Mouse (Mus musculus) hindbrain, embryonic 11.5 days (tissue): ENCODE measurements at regions not wholly inside any gene's neighbourhood (a gene's known extent, or its start where the extent isn't known, plus 50 kb on each side); places are given as distances from the start of the nearest gene placed in this dataset.

Experiments
- ATAC-seq: fragments of 200-750 bp; cut with Nextera tagmentation; 2 replicates; pipeline ENCODE4 v1.8.0; 2017; ENCODE audit warnings: mild to moderate bottlenecking, moderate TSS enrichment, moderate library complexity; ENCODE audit not compliant: low FRiP score
- DNase-seq: peaks from one replicate; pipeline ENCODE4 v3.0.0-alpha.2; 2015; ENCODE audit warnings: low spot score
- H3K27ac ChIP-seq: fragments of 300-500 bp; sonication (generic); 2 replicates; pipeline ENCODE4 v1.5.1; 2014; ENCODE audit warnings: mild to moderate bottlenecking, low read depth, low read length
- H3K27me3 ChIP-seq: fragments of 300-500 bp; sonication (generic); 2 replicates; pipeline ENCODE4 v1.6.1; 2014; ENCODE audit warnings: mild to moderate bottlenecking, low read length, moderate library complexity, mixed read lengths; ENCODE audit not compliant: control insufficient read depth, insufficient read depth
- H3K36me3 ChIP-seq: fragments of 300-500 bp; sonication (generic); 2 replicates; pipeline ENCODE4 v1.6.1; 2014; ENCODE audit warnings: mild to moderate bottlenecking, low read length, moderate library complexity, mixed read lengths; ENCODE audit not compliant: control insufficient read depth, insufficient read depth
- H3K4me1 ChIP-seq: fragments of 300-500 bp; sonication (generic); replicated peaks from 2 replicates; pipeline ENCODE4 v1.6.1; 2014; ENCODE audit warnings: low read length, mixed read lengths; ENCODE audit not compliant: control insufficient read depth, insufficient read depth
- H3K4me2 ChIP-seq: fragments of 300-500 bp; sonication (generic); replicated peaks from 2 replicates; pipeline ENCODE4 v1.6.1; 2014; ENCODE audit warnings: mild to moderate bottlenecking, low read depth, low read length
- H3K4me3 ChIP-seq: fragments of 300-500 bp; sonication (generic); 2 replicates; pipeline ENCODE4 v1.5.1; 2014; ENCODE audit warnings: low read depth, low read length
- H3K9ac ChIP-seq: fragments of 300-500 bp; sonication (generic); 2 replicates; pipeline ENCODE4 v1.6.1; 2014; ENCODE audit warnings: low read depth, low read length
- H3K9me3 ChIP-seq: fragments of 300-500 bp; sonication (generic); 2 replicates; pipeline ENCODE4 v1.6.1; 2016; ENCODE audit warnings: low read length; ENCODE audit not compliant: control insufficient read depth
- WGBS: fragments of 180-500 bp; shearing (Covaris S2); extraction: QIAGEN DNeasy Blood & Tissue Kit; methylation state at CpG from one replicate; pipeline ENCODE4 v1.1.7; 2014; 5-methylcytosine and 5-hydroxymethylcytosine counted together

- 13% methylated on average over 9 of the region's 9 CpGs for WGBS
- ATAC-seq (peak; percentile 87), DNase-seq (peak; percentile 79)
- Histone ChIP-seq H3K36me3 (no peaks in the 10 kb centered on the region), H3K27me3 (peaks cover 6% of the 10 kb centered on the region), H3K9ac (no peak overlapping the region), H3K4me2 (no peak overlapping the region), H3K4me3 (no peak overlapping the region), H3K4me1 (0 out of 2 replicates have a peak, but pooled peaks cover 5% of the 10 kb centered on the region), H3K27ac (peak overlapping the region; percentile 51), H3K9me3 (no peaks in the 10 kb centered on the region)
Measured at GRCm38 (mm10) chr19:42673133-42673532, 60.5 kb upstream of the Loxl4 start.

- H3K4me2 ChIP-seq: no peak overlapping the region
- DNase-seq (no peak), ATAC-seq (no peak)
- no peak overlapping the region for H3K9ac ChIP-seq
- H3K27me3 ChIP-seq: peaks cover 6% of the 10 kb centered on the region
- no peaks in the 10 kb centered on the region for H3K36me3 ChIP-seq
- 0 out of 2 replicates have a peak, but pooled peaks cover 5% of the 10 kb centered on the region for H3K4me1 ChIP-seq
- H3K9me3 ChIP-seq: no peaks in the 10 kb centered on the region
- no peak overlapping the region for H3K27ac ChIP-seq
- WGBS: 77% methylated on average over 6 of the region's 6 CpGs
- no peak overlapping the region for H3K4me3 ChIP-seq
Measured at GRCm38 (mm10) chr19:42669886-42670285, 57.3 kb upstream of the Loxl4 start.

GRCm38 (mm10) chr19:42668385-42669098, 55.9 kb upstream of the Loxl4 start:
- peaks cover 6% of the 10 kb centered on the region for H3K27me3 ChIP-seq
- no peaks in the 10 kb centered on the region for H3K9me3 ChIP-seq
- no peak overlapping the region for H3K9ac ChIP-seq
- H3K4me1 ChIP-seq: 0 out of 2 replicates have a peak, but pooled peaks cover 3% of the 10 kb centered on the region
- no peaks in the 10 kb centered on the region for H3K36me3 ChIP-seq
- 71% methylated on average over 14 of the region's 14 CpGs for WGBS
- no peak overlapping the region for H3K4me3 ChIP-seq
- DNase-seq (no peak), ATAC-seq (no peak)
- no peak overlapping the region for H3K4me2 ChIP-seq
- no peak overlapping the region for H3K27ac ChIP-seq

DNA sequence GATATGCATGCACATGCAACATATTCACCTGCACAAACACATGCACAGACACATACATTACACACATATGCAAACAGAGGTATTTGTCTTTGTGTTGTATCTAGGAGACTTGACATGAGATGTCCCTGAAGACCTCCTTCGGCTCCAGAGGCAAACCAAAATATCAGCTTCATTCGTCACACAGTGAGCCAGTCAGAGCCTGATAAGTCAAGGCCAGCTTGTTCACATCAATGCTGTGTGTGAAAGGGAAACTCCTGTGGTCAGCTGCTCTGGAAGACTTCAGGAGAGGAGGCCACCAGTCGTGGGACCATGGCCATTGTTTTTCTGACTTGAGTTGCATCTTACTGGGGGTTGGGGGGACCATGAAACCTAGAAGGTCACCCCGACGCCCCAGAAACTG, 54.3 kb upstream of the Loxl4 start:
- H3K9me3 ChIP-seq: no peaks in the 10 kb centered on the region
- H3K27ac ChIP-seq: no peak overlapping the region
- H3K4me2 ChIP-seq: no peak overlapping the region
- H3K27me3 ChIP-seq: peaks cover 3% of the 10 kb centered on the region
- no peaks in the 10 kb centered on the region for H3K36me3 ChIP-seq
- H3K9ac ChIP-seq: no peak overlapping the region
- WGBS: 77% methylated on average over 5 of the region's 5 CpGs
- no peak overlapping the region for H3K4me3 ChIP-seq
- ATAC-seq (no peak), DNase-seq (no peak)
- no peaks in the 10 kb centered on the region for H3K4me1 ChIP-seq
